Mouse (Mus musculus) mammary gland, adult 2 months (tissue): ENCODE data around the gene Gm8265. TPM values are rescaled to one million over a fixed set of nuclear protein-coding genes. Genes with fewer than 3 reads are reported as not detected.

Source experiments
- polyA plus RNA-seq: library from polyadenylated mRNA; depleted of rRNA; stranded (reverse); fragments of >200 nt; gene quantifications from 2 replicates; pipeline ENCODE4 v1.2.3, GENCODE M21; 2012; ENCODE audit warnings: low replicate concordance; rRNA removed

The Gm8265 gene
- polyA plus RNA-seq = not detected in 2 replicates

GRCm38 (mm10) chr14:5632928-5633327 lies at the start of gene Gm8265:
TSS of gene Gm8265 (minus strand) at chr14:5633028.

Other genes with a start within 250 kb of the Gm8265 start
- 0.13 TPM in 1 of 2 replicates, not detected in the other for gene Gm3500, start 244.0 kb downstream of the Gm8265 start, polyA plus RNA-seq
- gene Gm3194, start 177.6 kb downstream of the Gm8265 start, polyA plus RNA-seq = 0.10 and 0.26 TPM in 2 replicates
- gene Gm8246, start 155.2 kb downstream of the Gm8265 start, polyA plus RNA-seq = not detected in 2 replicates
- not detected in 2 replicates for gene Gm3187, start 148.8 kb downstream of the Gm8265 start, polyA plus RNA-seq
- 0.20 TPM in 1 of 2 replicates, not detected in the other for gene Gm3488, start 131.4 kb downstream of the Gm8265 start, polyA plus RNA-seq
- not detected in 2 replicates for gene Gm3532, start 94.5 kb downstream of the Gm8265 start, polyA plus RNA-seq
- gene Gm9603, start 54.4 kb upstream of the Gm8265 start, polyA plus RNA-seq = not detected in 2 replicates
- 0.08 and 0.26 TPM in 2 replicates for gene Gm3373, start 108.5 kb upstream of the Gm8265 start, polyA plus RNA-seq
- gene Gm3383, start 175.0 kb upstream of the Gm8265 start, polyA plus RNA-seq = 0.16 and 0.26 TPM in 2 replicates
- gene Gm3424, start 197.3 kb upstream of the Gm8265 start, polyA plus RNA-seq = not detected in 2 replicates
- not detected in 2 replicates for gene Gm8237, start 247.4 kb upstream of the Gm8265 start, polyA plus RNA-seq